Mouse (Mus musculus): ENCODE data around the gene Sec14l3. TPM values are rescaled to one million over a fixed set of nuclear protein-coding genes. Genes with fewer than 3 reads are reported as not detected.
"Not testable (repeated sequence)": the region's sequence is repeated elsewhere in the genome, so short reads cannot be mapped to it uniquely, and the experiment has no call there.

Sec14l3 gene
- total RNA-seq, 2 experiments from 2014 or later: 1.6 to 1.9 TPM

GRCm38 (mm10) chr11:4098816-4099215 is 34.2 kb downstream of the Sec14l3 start:
- DNase-seq (ENCODE audit: extremely low spot score in 1 of 2, low spot score in 1 of 2): no peak

- DNase-seq (ENCODE audit: extremely low spot score in 1 of 2, low spot score in 1 of 2): no peak
Observed at GRCm38 (mm10) chr11:4099447-4099846, 34.8 kb downstream of the Sec14l3 start.

DNA sequence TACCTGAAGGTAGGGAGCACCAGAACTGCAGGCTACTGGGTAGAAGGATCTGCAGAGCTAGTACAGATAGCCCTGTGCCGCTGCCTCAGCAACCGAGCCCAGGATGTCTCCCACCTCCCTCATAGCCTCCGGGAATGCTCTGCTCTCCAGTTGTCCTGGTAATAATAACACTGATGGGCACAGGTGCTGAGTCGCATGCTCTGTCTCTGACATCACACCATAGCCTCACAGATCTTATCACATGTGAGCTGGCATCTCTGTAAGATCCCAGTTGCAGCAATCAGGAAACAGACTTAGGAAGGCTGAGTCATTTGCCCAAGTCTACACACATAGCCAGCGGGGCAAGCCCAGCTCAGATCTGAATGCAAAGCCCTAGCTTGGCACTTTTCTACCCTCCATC is 37.2 kb downstream of the Sec14l3 start:
- DNase-seq (ENCODE audit: extremely low spot score in 1 of 2, low spot score in 1 of 2): no peak

GRCm38 (mm10) chr11:4103522-4103921 is 38.9 kb downstream of the Sec14l3 start:
- DNase-seq (ENCODE audit: extremely low spot score in 1 of 2, low spot score in 1 of 2): no peak

GRCm38 (mm10) chr11:4104989-4105388 is 40.3 kb downstream of the Sec14l3 start:
- no peak for DNase-seq (ENCODE audit: extremely low spot score in 1 of 2, low spot score in 1 of 2)

DNA sequence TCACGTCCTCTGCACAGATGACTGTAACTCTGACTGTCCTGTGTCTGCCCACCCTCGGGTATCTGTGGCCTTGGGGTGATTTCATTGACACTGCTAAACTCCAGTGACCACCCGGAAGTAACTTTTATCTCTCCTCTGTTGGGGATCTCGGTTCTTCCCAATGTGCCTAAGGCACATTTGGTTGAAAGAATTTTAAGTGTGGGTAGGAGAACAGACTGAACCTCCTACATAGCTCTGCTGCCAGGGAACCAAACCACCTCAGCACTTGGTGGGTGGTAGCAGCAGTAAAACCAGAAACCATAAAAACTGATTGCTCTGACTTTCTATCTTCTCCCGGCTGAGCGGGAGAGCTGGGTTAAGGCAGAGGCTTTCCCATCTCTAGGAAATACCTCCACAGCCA is 40.8 kb downstream of the Sec14l3 start:
- no peak for DNase-seq (ENCODE audit: extremely low spot score in 1 of 2, low spot score in 1 of 2)

DNA sequence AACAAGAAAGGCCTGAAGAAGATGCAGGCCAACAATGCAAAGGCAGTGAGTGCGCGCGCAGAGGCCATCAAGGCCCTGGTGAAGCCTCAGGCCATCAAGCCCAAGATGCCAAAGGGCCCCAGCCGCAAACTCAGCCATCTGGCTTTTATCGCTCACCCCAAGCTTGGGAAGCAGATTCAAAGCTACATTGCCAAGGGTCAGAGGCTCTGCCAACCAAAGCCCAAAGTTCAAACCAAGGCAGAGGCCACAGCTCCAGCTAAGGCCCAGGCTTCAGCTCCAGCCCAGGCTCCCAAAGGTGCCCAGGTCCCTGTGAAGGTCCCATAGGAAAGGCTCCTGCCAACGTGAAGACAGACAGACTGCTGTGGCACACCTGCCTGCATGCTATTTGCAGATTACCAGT is 43.3 kb downstream of the Sec14l3 start:
- DNase-seq (ENCODE audit: extremely low spot score in 1 of 2, low spot score in 1 of 2): not testable (repeated sequence)

GRCm38 (mm10) chr11:4108691-4109090 is 44.0 kb downstream of the Sec14l3 start:
- DNase-seq (ENCODE audit: extremely low spot score in 1 of 2, low spot score in 1 of 2): no peak

DNA sequence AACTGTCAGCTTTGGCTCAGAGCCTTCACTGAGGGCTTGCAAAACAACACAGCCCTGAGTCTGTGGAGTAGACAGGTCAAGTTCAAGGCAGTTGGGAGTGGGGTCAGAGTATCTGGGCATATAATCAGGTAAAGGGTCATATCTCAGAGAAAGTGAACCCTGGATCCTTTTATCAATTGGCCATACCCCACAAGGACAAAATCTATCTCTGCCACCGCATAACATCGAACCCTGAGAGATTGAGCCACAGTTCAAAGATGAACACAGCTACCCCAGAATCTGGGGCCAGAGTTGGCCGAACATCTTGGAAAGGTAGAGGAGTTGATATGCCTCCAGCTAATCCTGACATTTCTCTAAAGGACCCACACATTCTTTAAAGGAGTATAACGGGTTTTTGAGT is 47.4 kb downstream of the Sec14l3 start:
- no peak for DNase-seq (ENCODE audit: extremely low spot score in 1 of 2, low spot score in 1 of 2)

GRCm38 (mm10) chr11:4112861-4113260 is 48.2 kb downstream of the Sec14l3 start:
- no peak for DNase-seq (ENCODE audit: extremely low spot score in 1 of 2, low spot score in 1 of 2)

GRCm38 (mm10) chr11:4113496-4113895 is 48.9 kb downstream of the Sec14l3 start:
- DNase-seq (ENCODE audit: extremely low spot score in 1 of 2, low spot score in 1 of 2): no peak

GRCm38 (mm10) chr11:4113970-4114369 is 49.3 kb downstream of the Sec14l3 start:
- DNase-seq (ENCODE audit: extremely low spot score in 1 of 2, low spot score in 1 of 2): no peak

GRCm38 (mm10) chr11:4114541-4114940 is 49.9 kb downstream of the Sec14l3 start:
- not testable (repeated sequence) for DNase-seq (ENCODE audit: extremely low spot score in 1 of 2, low spot score in 1 of 2)

DNA sequence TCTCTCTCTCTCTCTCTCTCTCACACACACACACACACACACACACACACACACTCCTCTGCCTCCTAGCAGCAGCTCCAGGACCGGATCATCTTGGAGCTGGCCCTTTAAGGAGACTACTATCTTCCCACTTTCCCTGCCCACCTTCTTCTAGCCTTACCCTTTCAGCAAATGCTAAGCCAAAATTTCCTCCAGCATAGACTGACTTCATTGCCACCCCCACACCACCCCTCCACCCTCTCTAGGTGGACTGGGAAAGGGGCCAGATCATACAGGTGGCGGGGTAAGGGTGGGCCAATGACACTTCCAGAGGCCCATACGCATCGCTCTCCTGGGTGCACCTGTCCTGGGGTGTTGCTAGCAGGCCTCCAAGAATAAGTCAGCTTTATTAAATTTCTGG is 50.8 kb downstream of the Sec14l3 start:
- no peak for DNase-seq (ENCODE audit: extremely low spot score in 1 of 2, low spot score in 1 of 2)

GRCm38 (mm10) chr11:4116458-4117141 is 52.0 kb downstream of the Sec14l3 start:
- DNase-seq (ENCODE audit: extremely low spot score in 1 of 2, low spot score in 1 of 2): peak; percentile 32 to 40

DNA sequence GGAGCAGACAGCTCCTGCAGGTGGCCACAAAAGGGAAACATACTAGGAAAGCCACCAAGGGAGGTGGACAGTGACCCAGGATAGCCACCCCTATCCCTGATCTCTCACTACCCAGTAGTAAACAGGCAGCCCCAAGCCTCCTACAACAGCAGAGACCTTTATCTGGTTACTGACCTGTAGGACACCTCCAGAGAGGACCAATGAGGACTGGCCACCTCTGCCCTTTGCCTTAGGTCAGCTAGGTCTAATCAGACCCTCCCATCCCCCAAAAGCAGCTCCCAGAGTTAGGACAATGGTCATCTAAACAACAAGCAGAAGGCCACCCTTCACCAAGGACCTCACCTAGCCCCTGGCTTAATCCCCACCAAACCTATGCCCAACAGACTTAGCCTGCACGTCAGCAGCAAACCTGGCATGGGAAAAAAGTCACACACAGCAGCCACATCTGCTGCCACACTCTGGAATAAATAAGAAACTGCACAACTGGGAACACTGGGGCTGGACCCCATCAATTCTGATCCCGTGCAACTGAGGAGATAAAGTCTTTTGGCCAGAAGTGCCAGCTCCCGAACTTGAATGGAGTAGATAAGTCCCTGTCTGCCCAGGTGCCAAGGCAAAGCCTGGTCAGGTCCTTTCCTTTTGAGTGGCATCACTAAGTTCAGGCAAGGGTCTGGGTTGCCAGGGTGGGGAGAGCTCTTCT is 52.9 kb downstream of the Sec14l3 start:
- DNase-seq (ENCODE audit: extremely low spot score in 1 of 2, low spot score in 1 of 2): peak in 1 of 2 experiments; percentile 19

- peak; percentile 66 to 77 for DNase-seq (ENCODE audit: extremely low spot score in 1 of 2, low spot score in 1 of 2)
Observed at GRCm38 (mm10) chr11:4118081-4118921, 53.7 kb downstream of the Sec14l3 start.

DNA sequence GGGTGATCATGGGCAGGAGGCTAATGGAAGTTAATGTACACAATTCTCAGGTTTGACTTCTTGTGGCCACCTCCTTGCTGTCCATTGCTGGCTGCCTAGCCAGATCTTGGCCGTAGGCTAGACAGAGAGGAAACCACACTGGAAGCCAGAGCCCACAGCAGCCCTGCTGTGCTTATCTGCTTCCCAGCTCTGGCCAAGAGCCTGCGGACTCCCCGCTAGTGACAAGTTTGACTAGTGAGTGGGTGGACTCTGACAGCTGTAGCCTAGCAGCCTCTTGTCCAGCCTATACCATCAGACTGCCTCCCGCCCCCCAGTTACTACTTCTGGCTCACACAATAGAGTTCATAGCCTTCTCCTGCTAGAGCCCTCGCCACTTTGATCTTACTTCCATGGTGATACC is 55.0 kb downstream of the Sec14l3 start:
- DNase-seq (ENCODE audit: extremely low spot score in 1 of 2, low spot score in 1 of 2): no peak

DNA sequence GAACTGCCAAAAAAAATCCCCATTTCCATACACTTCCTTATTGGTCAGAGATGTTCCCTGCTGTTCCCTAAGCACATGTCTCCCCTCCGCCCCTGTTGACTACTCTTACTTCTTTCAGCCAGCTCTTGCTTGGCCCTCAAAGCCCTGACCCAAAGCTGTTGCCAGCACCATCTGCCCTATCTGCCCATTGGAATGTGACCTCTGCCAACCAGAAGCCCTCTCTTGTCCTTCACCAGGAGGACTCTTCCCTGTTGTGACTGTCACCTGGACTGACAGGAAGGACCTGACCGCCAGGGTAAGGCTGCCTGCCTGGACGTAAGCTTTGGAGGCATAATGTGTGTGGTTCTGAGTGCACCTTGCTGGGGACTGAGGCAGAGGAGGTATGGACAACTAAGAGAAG is 57.0 kb downstream of the Sec14l3 start:
- no peak for DNase-seq (ENCODE audit: extremely low spot score in 1 of 2, low spot score in 1 of 2)

GRCm38 (mm10) chr11:4122226-4122625 is 57.6 kb downstream of the Sec14l3 start:
- DNase-seq (ENCODE audit: extremely low spot score in 1 of 2, low spot score in 1 of 2): no peak

Data from layer of hippocampus, postnatal 25 days (tissue).